Mouse (Mus musculus) kidney, embryonic 16.5 days (tissue): ENCODE results near the gene Amz1. TPM values are rescaled to one million over a fixed set of nuclear protein-coding genes. Genes with fewer than 3 reads are reported as not detected.

ENCODE experiments used
- ATAC-seq: fragments of 200-750 bp; cut with Nextera tagmentation; 2 replicates; pipeline ENCODE4 v1.8.0; 2017; ENCODE audit warnings: moderate TSS enrichment; ENCODE audit not compliant: low FRiP score, low TSS enrichment
- H3K27ac ChIP-seq: fragments of 300-500 bp; sonication (generic); 2 replicates; pipeline ENCODE4 v1.5.1; 2014; ENCODE audit warnings: low read length
- H3K27me3 ChIP-seq: fragments of 300-500 bp; sonication (generic); 2 replicates; pipeline ENCODE4 v1.6.1; 2014; ENCODE audit warnings: low read length, control low read depth, mixed read lengths; ENCODE audit not compliant: insufficient read depth
- H3K36me3 ChIP-seq: fragments of 300-500 bp; sonication (generic); 2 replicates; pipeline ENCODE4 v1.6.1; 2014; ENCODE audit warnings: low read length, control low read depth, mixed read lengths; ENCODE audit not compliant: insufficient read depth
- H3K4me1 ChIP-seq: fragments of 300-500 bp; sonication (generic); 2 replicates; pipeline ENCODE4 v1.6.1; 2014; ENCODE audit warnings: low read length, control low read depth, mixed read lengths; ENCODE audit not compliant: insufficient read depth
- H3K4me2 ChIP-seq: fragments of 300-500 bp; sonication (generic); replicated peaks from 2 replicates; pipeline ENCODE4 v1.6.1; 2014; ENCODE audit warnings: low read depth, low read length
- H3K4me3 ChIP-seq: fragments of 300-500 bp; sonication (generic); 2 replicates; pipeline ENCODE4 v1.5.1; 2014; ENCODE audit warnings: mild to moderate bottlenecking, low read length
- H3K9ac ChIP-seq: fragments of 300-500 bp; sonication (generic); replicated peaks from 2 replicates; pipeline ENCODE4 v1.6.1; 2014; ENCODE audit warnings: low read length
- H3K9me3 ChIP-seq: fragments of 300-500 bp; sonication (generic); 2 replicates; pipeline ENCODE4 v1.6.1; 2016; ENCODE audit warnings: low read length, control low read depth
- WGBS: fragments of 180-500 bp; shearing (Covaris S2); extraction: QIAGEN DNeasy Blood & Tissue Kit; methylation state at CpG from one replicate; pipeline ENCODE4 v1.1.7; 2014; 5-methylcytosine and 5-hydroxymethylcytosine counted together
- polyA plus RNA-seq: library from polyadenylated mRNA; unstranded; fragments of >200 nt; fragmentation: Nextera tagmentation; extraction: Ambion mirVana; gene quantifications from 2 replicates; pipeline ENCODE4 v1.2.1, GENCODE M21; 2015

Gene Amz1
- polyA plus RNA-seq, 1 experiment from 2014 or later: 1.6 TPM

DNA sequence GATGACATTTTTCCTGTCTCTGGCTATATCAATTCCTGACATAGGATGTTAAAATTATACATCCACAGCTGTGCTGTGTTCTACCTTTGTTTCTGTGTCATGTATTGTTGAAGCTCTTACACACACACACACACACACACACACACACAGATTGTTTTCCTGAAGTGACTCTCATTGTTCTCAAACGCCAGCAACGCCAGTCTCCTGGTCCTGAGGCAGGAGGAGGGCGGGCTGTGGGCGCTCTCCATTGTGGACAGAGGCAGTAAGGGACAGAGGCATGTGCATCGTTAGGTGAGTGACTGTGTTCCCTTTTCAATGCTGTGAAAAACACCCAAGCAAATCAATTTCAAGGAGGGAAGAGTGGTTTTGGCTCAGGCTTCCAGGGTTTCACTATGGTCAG is 29.3 kb downstream of the Amz1 start:
- Histone ChIP-seq H3K9ac (no peak overlapping the region), H3K27ac (no peak overlapping the region), H3K9me3 (peaks cover 3% of the 10 kb centered on the region; the same call in 1 of the 2 replicates), H3K4me3 (no peak overlapping the region), H3K27me3 (no peaks in the 10 kb centered on the region), H3K4me1 (peaks cover 15% of the 10 kb centered on the region; the same call in 1 of the 2 replicates), H3K36me3 (peaks cover 4% of the 10 kb centered on the region; the same call in 1 of the 2 replicates), H3K4me2 (no peak overlapping the region)
- ATAC-seq: no peak
- WGBS: 72% methylated on average over 5 of the region's 5 CpGs

DNA sequence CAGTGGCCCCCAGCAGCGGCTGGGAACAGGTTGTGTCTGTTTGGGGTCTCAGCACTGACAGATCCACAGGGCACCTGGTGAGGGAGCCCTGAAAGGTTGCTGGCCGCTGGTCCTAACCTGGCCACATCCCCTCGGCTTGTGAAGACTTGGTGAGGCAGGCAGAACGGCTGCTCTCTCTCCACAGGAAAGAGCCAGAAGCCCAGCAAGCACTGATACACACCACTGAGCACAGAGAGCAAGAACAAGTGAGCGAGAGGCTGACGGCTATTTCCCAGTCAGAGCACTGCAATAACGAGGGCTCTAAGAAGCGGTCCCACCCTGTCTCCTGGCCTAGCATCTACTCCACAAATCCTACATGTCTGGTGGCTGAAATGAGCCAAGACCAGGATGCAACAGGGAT is 34.9 kb downstream of the Amz1 start:
- Histone ChIP-seq H3K9me3 (no peaks in the 10 kb centered on the region), H3K4me2 (no peak overlapping the region), H3K9ac (peak overlapping the region; percentile 39), H3K27me3 (no peaks in the 10 kb centered on the region), H3K36me3 (peaks cover 17% of the 10 kb centered on the region), H3K4me1 (peaks cover 14% of the 10 kb centered on the region; the same call in 1 of the 2 replicates), H3K27ac (peak overlapping the region; percentile 2; the same call in 1 of the 2 replicates), H3K4me3 (no peak overlapping the region)
- 43% methylated on average over 8 of the region's 8 CpGs for WGBS
- ATAC-seq: peak; percentile 61

DNA sequence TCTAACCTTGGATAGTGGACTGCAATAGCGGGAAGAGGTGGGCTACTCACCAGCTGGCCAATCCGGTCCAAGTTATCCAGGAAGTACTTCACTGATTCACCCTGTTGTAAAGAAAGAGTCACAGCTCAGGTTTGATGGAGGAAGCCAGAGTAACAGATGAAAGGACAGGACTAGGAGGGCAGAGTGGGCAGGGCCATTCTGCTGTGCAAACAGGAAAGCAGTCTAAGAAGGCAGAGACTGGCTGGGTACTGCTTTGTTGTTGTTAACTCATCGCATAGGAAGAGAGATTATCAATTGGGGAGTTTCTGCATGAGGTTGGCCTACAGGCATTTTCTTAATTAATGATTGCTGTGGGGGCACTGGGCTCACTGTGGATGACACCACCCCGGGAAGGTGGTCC is 38.6 kb downstream of the Amz1 start:
- H3K27ac ChIP-seq: no peak overlapping the region
- ATAC-seq: no peak
- H3K9ac ChIP-seq: no peak overlapping the region
- peaks cover 13% of the 10 kb centered on the region for H3K4me1 ChIP-seq
- no peak overlapping the region for H3K4me2 ChIP-seq
- no peaks in the 10 kb centered on the region for H3K27me3 ChIP-seq
- no peak overlapping the region for H3K4me3 ChIP-seq
- H3K36me3 ChIP-seq: peaks cover 17% of the 10 kb centered on the region
- 81% methylated on average over 4 of the region's 4 CpGs for WGBS
- no peaks in the 10 kb centered on the region for H3K9me3 ChIP-seq

DNA sequence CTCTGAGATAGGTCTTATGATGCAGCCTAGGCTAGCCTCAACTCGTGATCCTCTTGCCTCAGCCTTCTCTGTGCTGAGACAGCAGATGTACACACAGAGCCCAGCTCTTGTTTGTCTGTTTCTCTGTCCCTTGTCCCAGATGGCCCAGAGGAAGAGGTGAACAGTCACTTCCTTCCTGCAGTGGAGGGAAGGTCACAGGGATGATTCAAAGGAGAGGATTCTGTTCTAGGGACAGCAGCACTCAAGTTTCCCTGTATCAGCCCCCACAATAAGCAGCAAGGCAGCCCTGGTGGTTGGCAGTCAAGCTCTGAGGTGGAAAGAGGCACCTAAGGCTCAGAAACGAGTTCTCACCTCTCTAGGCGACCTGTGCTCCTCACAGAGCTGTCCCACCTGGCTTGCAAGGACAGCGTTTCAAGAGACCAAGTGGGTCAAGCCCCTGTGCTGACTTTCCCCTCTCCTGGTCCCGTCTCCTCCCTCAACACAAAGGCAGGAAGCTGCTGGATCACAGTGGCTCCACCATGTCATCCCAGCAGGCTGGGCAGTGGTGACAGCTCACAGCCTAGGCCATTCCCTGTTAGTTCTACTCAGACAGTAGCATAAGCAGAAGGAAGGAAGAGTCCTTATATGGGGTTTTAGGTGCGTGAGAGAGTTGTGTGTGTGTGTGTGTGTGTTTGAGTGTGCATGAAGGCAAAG is 41.1 kb downstream of the Amz1 start:
- no peak overlapping the region for H3K4me2 ChIP-seq
- H3K36me3 ChIP-seq: peaks cover 8% of the 10 kb centered on the region
- no peak overlapping the region for H3K9ac ChIP-seq
- H3K9me3 ChIP-seq: no peaks in the 10 kb centered on the region
- no peak overlapping the region for H3K4me3 ChIP-seq
- H3K4me1 ChIP-seq: peaks cover 23% of the 10 kb centered on the region
- peak overlapping the region; percentile 65 for H3K27ac ChIP-seq
- WGBS: 55% methylated on average over 6 of the region's 6 CpGs
- no peaks in the 10 kb centered on the region for H3K27me3 ChIP-seq
- no peak for ATAC-seq

DNA sequence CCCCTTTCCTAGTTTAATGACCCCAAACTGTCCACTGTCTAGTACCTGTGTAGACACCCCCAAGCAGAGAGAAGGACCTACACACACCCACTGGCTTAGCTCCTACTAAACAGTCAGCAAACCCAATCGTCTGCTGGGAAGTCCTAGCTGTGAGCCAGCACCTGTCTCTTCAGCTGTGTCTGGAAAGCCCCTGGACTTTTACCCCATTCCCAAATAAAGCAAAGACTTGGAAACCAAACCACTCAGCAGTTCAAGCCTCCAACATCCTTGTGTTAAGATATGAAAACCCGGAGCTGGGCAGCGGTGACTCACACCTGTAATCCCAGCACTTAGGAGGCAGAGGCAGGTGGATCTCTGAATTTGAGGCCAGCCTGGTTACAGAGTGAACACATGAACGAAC is 42.6 kb downstream of the Amz1 start:
- no peak overlapping the region for H3K4me3 ChIP-seq
- peaks cover 29% of the 10 kb centered on the region for H3K4me1 ChIP-seq
- no peak overlapping the region for H3K27ac ChIP-seq
- no peak for ATAC-seq
- H3K4me2 ChIP-seq: no peak overlapping the region
- WGBS: 87% methylated on average over 4 of the region's 4 CpGs
- no peaks in the 10 kb centered on the region for H3K9me3 ChIP-seq
- H3K36me3 ChIP-seq: no peaks in the 10 kb centered on the region; the same call in 1 of the 2 replicates
- H3K27me3 ChIP-seq: no peaks in the 10 kb centered on the region
- no peak overlapping the region for H3K9ac ChIP-seq

DNA sequence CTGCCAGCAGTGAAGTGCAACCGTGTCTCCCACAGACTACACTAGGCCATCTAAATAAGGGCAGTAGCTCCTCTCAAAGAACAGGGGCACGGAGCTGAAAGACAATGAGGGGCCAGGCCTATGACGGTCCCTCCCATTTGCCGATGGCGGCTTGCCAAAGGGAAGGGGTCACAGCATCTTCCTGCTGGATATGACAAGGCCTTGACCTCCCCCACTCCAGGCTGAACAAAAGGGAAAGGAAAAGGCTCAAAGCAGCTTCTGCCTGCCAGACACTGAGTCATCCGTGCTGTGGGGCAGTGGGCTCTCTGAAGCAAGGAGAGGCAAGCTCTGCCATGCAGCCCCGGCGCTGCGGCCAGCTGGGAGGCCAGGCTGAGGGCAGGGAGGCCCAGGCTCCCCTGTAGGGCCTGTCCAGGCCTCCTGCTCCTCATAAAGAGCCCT is 43.8 kb downstream of the Amz1 start:
- peak; percentile 82 for ATAC-seq
- WGBS: 10% methylated on average over 9 of the region's 9 CpGs
- Histone ChIP-seq H3K27me3 (no peaks in the 10 kb centered on the region), H3K36me3 (no peaks in the 10 kb centered on the region), H3K27ac (peak overlapping the region; percentile 97), H3K4me1 (peaks cover 40% of the 10 kb centered on the region), H3K4me3 (no peak overlapping the region), H3K4me2 (peak overlapping the region; percentile 25; the same call in 1 of the 2 replicates), H3K9me3 (no peaks in the 10 kb centered on the region), H3K9ac (peak overlapping the region; percentile 61)

DNA sequence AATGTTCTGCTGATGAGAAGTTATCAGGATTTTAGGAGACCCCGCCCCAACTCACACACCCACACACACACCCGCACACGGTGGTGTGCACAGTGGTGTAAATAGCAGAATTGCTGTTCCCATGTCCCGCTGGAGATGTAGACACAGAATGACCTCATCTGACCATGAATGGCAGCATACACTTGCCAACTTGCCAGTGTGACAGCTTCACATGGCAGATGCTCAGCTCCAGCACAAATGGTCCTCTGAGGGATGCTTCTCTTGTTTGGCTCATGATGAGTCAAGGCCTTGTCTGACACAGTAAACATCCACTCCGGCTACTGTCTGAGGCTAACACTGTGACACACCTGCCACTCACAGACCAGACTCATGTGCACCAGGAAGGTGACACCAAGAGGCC is 44.4 kb downstream of the Amz1 start:
- Histone ChIP-seq H3K4me2 (0 out of 2 replicates have a peak overlapping the region, but pooled peaks have one; percentile 25), H3K27me3 (no peaks in the 10 kb centered on the region), H3K9me3 (no peaks in the 10 kb centered on the region), H3K4me3 (no peak overlapping the region), H3K9ac (peak overlapping the region; percentile 61), H3K36me3 (no peaks in the 10 kb centered on the region), H3K4me1 (peaks cover 40% of the 10 kb centered on the region), H3K27ac (peak overlapping the region; percentile 97)
- ATAC-seq: no peak
- 45% methylated on average over 5 of the region's 5 CpGs for WGBS

DNA sequence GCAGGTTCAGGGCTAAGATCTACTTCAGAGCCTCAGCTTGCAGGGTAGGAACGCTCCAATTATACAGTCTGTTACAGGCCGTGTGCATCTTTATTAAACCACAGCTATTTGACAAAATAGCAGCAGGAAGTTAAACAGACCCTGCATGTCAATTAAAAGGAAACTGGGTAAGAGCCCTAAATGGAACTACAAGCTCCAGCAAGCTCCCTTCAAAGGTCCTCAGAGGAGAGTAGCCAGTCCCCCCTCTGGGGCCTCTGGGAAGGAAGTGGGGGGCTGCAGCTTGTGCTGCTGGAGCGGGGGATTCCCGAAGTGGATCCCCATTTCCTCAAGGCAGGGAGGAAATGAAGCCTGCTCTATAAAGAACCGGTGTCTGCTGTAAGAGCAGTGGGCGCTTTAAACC is 47.7 kb downstream of the Amz1 start:
- Histone ChIP-seq H3K27me3 (no peaks in the 10 kb centered on the region), H3K4me3 (no peak overlapping the region), H3K4me1 (peaks cover 40% of the 10 kb centered on the region), H3K36me3 (peaks cover 8% of the 10 kb centered on the region; the same call in 1 of the 2 replicates), H3K4me2 (no peak overlapping the region), H3K27ac (peak overlapping the region; percentile 87), H3K9ac (0 out of 2 replicates have a peak overlapping the region, but pooled peaks have one; percentile 17), H3K9me3 (no peaks in the 10 kb centered on the region)
- 22% methylated on average over 6 of the region's 6 CpGs for WGBS
- ATAC-seq: no peak

DNA sequence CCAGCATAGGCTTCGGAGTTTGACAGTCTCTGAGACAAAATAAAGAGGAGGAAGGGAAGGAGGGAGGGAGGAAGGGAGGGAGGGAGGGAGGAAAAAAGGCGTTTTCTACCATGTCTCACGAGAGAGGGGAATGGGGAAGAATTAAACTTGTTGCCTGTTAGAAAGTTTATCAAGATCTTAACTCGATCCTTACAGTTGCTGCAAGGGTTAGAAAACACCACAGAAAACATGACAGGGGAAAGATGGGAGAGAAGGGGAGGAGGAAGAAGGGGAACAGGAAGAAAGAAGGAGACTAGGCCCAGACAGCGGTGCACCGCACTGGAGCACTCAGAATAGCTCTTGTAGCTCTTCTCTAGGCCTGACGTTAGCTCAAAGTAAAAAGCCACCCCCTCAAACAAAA is 48.2 kb downstream of the Amz1 start:
- no peaks in the 10 kb centered on the region for H3K9me3 ChIP-seq
- peaks cover 40% of the 10 kb centered on the region for H3K4me1 ChIP-seq
- H3K9ac ChIP-seq: 0 out of 2 replicates have a peak overlapping the region, but pooled peaks have one; percentile 17
- 51% methylated on average over 7 of the region's 7 CpGs for WGBS
- H3K36me3 ChIP-seq: peaks cover 8% of the 10 kb centered on the region; the same call in 1 of the 2 replicates
- H3K27me3 ChIP-seq: no peaks in the 10 kb centered on the region
- no peak overlapping the region for H3K4me2 ChIP-seq
- H3K4me3 ChIP-seq: no peak overlapping the region
- no peak for ATAC-seq
- peak overlapping the region; percentile 87 for H3K27ac ChIP-seq

DNA sequence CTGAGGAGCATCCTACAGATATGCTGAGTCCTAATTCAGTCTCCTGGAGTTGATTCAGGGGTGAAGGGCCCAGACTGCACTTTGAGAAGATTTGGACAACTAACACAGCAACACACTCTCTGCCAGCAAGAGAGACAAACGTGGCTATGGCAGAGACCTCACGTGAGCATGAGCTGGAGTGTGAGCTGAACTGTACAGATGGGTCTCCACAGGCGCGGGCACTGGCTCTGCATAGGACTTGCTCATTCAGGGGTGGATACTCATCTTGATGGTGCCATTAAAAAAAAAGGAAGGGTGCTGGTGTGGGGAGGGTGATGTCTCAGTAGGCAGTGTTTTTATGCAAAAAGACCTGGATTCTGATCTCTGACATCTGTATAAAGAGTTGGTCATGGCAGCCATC is 51.2 kb downstream of the Amz1 start:
- ATAC-seq: no peak
- no peak overlapping the region for H3K4me2 ChIP-seq
- H3K36me3 ChIP-seq: peaks cover 19% of the 10 kb centered on the region
- H3K27ac ChIP-seq: no peak overlapping the region
- H3K9ac ChIP-seq: no peak overlapping the region
- 92% methylated on average over 4 of the region's 4 CpGs for WGBS
- H3K9me3 ChIP-seq: no peaks in the 10 kb centered on the region
- H3K4me3 ChIP-seq: no peak overlapping the region
- H3K27me3 ChIP-seq: no peaks in the 10 kb centered on the region
- H3K4me1 ChIP-seq: peaks cover 24% of the 10 kb centered on the region
